Mouse (Mus musculus) liver, adult 2 months (tissue): ENCODE measurements at regions not wholly inside any gene's neighbourhood (a gene's known extent, or its start where the extent isn't known, plus 50 kb on each side); places are given as distances from the start of the nearest gene placed in this dataset.
A peak's percentile ranks its signal among the peaks of the same experiment; 100 is the strongest.

ENCODE experiments used
- DNase-seq: peaks from one replicate; pipeline ENCODE4 v3.0.0-alpha.2; 2011; ENCODE audit warnings: low read depth, low spot score; ENCODE audit errors: extremely low read depth
- H3K27ac ChIP-seq: fragments of 200-500 bp; replicated peaks from 2 replicates; pipeline ENCODE4 v1.5.1; 2012; ENCODE audit warnings: low read depth, mild to moderate bottlenecking, control low read depth, inconsistent platforms, low read length; ENCODE audit not compliant: insufficient read depth
- H3K27me3 ChIP-seq: fragments of 200-500 bp; 2 replicates; pipeline ENCODE4 v1.6.1; 2012; ENCODE audit warnings: mild to moderate bottlenecking, moderate library complexity, low read length, inconsistent platforms; ENCODE audit not compliant: control insufficient read depth, insufficient read depth
- H3K36me3 ChIP-seq: fragments of 200-500 bp; 2 replicates; pipeline ENCODE4 v1.6.1; 2012; ENCODE audit warnings: low read length, inconsistent platforms; ENCODE audit not compliant: control insufficient read depth, insufficient read depth
- H3K4me1 ChIP-seq: fragments of 200-500 bp; 2 replicates; pipeline ENCODE4 v1.6.1; 2011; ENCODE audit warnings: low read length; ENCODE audit not compliant: control insufficient read depth, insufficient read depth
- H3K4me3 ChIP-seq: fragments of 200-500 bp; 2 replicates; pipeline ENCODE4 v1.5.1; 2011; ENCODE audit warnings: low read depth, mild to moderate bottlenecking, control low read depth, low read length, moderate library complexity; ENCODE audit not compliant: insufficient read depth
- H3K79me2 ChIP-seq: fragments of 200-500 bp; 2 replicates; pipeline ENCODE4 v1.6.1; 2012; ENCODE audit warnings: inconsistent platforms, mild to moderate bottlenecking, low read length, moderate library complexity; ENCODE audit not compliant: control insufficient read depth, insufficient read depth
- H3K9ac ChIP-seq: fragments of 200-500 bp; 2 replicates; pipeline ENCODE4 v1.6.1; 2012; ENCODE audit warnings: low read depth, mild to moderate bottlenecking, control low read depth, inconsistent platforms, low read length
- CTCF ChIP-seq: fragments of 200-500 bp; IDR thresholded peaks from 2 replicates; pipeline ENCODE4 v1.5.1; 2011; ENCODE audit warnings: low read depth, low read length, control low read depth
- POLR2A ChIP-seq: fragments of 200-500 bp; IDR thresholded peaks from 2 replicates; pipeline ENCODE4 v1.6.1; 2011; ENCODE audit warnings: low read length, control low read depth; ENCODE audit not compliant: insufficient read depth; ENCODE audit errors: extremely low read depth
- WGBS: fragments of 180-500 bp; shearing (Covaris S2); methylation state at CpG from one replicate; pipeline ENCODE4 v1.1.7; 2018; 5-methylcytosine and 5-hydroxymethylcytosine counted together

DNA sequence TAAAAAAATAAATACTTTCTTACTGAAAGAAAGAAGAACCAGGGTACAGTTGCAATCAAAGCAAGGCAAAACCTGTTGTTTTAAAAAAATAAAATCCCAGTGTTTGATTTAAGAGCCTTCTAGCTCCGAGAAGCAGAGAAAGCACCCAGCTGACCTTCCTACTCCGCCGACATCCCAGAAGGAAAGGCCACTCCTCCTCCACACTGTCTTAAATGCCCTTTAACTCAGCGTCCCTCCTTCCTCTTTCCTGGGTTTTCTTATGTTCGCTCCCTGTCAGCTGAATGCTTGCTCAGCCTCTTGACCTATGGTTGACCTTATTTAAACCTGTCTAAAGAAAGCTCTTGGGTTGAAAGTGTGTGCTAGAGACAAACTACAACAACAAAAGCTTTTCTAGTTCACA is 79.1 kb downstream of the Sptssa start:
- Histone ChIP-seq H3K79me2 (no peaks in the 10 kb centered on the region), H3K36me3 (no peaks in the 10 kb centered on the region), H3K9ac (no peak overlapping the region), H3K4me3 (no peak overlapping the region), H3K27me3 (no peaks in the 10 kb centered on the region), H3K4me1 (no peaks in the 10 kb centered on the region), H3K27ac (no peak overlapping the region)
- WGBS: 43% methylated on average over 5 of the region's 5 CpGs
- DNase-seq: no peak
- TF ChIP-seq POLR2A: no peak
- no peak for TF ChIP-seq CTCF

DNA sequence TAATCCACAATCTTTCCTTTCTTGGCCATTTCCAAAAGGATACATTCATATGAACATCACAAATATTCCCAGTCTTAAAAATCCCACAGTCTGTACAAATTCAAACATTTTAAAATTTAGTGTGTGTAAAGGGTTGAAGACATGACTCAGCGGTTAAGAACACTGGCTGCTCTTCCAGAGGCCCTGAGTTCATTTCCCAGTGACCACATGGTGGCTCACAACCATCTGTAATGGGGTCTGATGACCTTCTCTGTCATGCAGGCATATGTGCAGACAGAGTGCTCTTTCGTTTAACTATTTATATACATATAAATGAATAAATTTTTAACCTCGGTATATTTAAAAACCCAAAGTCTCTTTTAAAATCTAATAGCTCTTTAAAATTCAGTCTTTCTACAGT is 79.6 kb downstream of the Sptssa start:
- H3K4me1 ChIP-seq: no peaks in the 10 kb centered on the region

DNA sequence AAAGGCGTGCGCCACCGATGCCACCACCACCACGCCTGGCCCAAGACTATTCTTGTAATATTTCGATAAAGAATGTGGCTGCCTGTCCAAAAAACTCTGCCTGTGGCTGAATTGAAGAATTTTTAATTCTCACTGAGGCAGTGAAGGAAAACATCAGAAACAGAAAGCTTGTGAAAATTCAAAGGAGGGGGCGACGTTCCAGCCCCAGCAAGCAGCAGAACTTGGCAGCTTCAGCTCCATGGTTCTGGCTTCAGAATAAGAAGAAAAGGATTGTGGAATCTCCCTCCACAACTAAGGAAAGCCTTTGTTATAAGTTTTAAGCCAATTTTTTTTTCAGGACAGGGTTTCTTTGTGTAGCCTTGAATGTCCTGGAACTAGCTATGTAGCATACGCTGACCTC is 83.5 kb downstream of the Sptssa start:
- H3K36me3 ChIP-seq: no peaks in the 10 kb centered on the region
- H3K4me1 ChIP-seq: no peaks in the 10 kb centered on the region; the same call in 1 of the 2 replicates
- TF ChIP-seq CTCF (no peak), POLR2A (no peak)
- no peaks in the 10 kb centered on the region for H3K79me2 ChIP-seq
- H3K9ac ChIP-seq: no peak overlapping the region
- DNase-seq: no peak
- H3K27ac ChIP-seq: no peak overlapping the region
- WGBS: 98% methylated on average over 8 of the region's 8 CpGs
- no peak overlapping the region for H3K4me3 ChIP-seq
- no peaks in the 10 kb centered on the region for H3K27me3 ChIP-seq

More for the DNA sequence above, 79.6 kb downstream of the Sptssa start:
- Histone ChIP-seq H3K79me2 (no peaks in the 10 kb centered on the region), H3K4me3 (no peak overlapping the region), H3K27me3 (no peaks in the 10 kb centered on the region), H3K27ac (no peak overlapping the region), H3K36me3 (no peaks in the 10 kb centered on the region), H3K9ac (no peak overlapping the region)
- 63% methylated on average over 3 of the region's 3 CpGs for WGBS
- TF ChIP-seq POLR2A: no peak
- TF ChIP-seq CTCF: no peak
- DNase-seq: no peak

DNA sequence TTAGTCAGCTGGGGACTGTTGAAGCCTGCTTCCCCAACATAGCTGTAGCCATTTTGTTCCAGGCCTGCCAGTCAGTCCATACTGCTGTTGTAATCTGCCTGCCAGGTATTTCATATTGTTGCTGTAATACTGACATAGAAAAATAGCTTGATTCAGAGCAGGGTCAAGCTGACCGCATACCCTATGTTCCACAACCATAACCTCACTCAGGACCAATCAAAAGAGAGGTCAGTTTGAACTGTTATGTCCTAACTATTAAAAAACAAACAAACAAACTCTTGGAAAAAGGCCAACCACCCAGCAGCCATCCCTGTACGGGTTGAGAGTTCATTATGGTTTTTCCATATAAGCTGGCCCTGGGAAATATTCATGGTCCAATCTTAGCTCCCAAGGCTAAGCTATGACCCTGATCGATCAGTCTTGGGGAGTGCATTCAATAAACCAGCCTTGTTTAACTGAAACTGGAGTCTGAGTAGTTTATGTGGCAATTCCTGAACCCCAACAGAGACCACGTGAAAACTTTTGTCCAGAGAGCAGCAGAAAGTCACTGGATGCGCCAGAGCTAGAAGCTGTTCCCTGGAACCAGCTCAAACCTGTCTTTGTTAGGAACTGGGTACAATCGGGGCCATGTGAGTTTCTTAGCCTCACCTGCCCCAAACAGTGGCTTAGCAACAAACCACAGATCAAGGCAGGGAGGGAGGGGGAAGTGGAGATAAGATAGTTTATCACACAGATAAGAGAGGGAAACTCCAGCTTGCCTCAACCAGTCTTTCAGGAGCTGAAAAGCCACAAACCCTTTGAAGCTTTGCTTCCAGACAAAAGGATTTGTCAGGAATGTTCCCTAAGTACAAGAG is 88.1 kb downstream of the Sptssa start:
- DNase-seq: peak; percentile 71
- TF ChIP-seq CTCF: no peak
- TF ChIP-seq POLR2A: no peak

DNA sequence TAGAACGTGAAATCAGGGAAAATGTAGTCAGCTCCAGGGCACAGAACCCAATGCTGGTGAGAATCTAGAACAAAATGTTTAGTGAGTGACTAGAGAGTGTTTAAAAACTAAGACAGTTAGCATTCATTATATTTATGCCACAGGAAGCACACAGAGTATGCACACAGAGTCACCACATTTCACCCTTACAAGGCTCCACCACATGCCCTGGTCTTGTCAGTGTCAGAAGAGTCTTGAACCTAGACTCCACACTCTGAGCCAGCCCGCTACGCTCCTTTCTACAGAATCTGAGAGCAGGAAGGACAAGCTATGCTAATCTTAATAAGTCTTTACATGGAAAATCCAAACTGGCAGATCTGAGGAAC is 89.0 kb downstream of the Sptssa start:
- no peak overlapping the region for H3K9ac ChIP-seq
- no peaks in the 10 kb centered on the region for H3K27me3 ChIP-seq
- H3K27ac ChIP-seq: no peak overlapping the region
- no peaks in the 10 kb centered on the region; the same call in 1 of the 2 replicates for H3K4me1 ChIP-seq
- no peak for DNase-seq
- H3K36me3 ChIP-seq: no peaks in the 10 kb centered on the region
- H3K79me2 ChIP-seq: no peaks in the 10 kb centered on the region
- WGBS: 93% methylated on average over 3 of the region's 3 CpGs
- no peak overlapping the region for H3K4me3 ChIP-seq
- TF ChIP-seq POLR2A: no peak
- no peak for TF ChIP-seq CTCF

More for the DNA sequence above, 88.1 kb downstream of the Sptssa start:
- no peaks in the 10 kb centered on the region for H3K27me3 ChIP-seq
- 55% methylated on average over 6 of the region's 6 CpGs for WGBS
- no peaks in the 10 kb centered on the region for H3K79me2 ChIP-seq
- H3K4me3 ChIP-seq: no peak overlapping the region
- H3K4me1 ChIP-seq: no peaks in the 10 kb centered on the region; the same call in 1 of the 2 replicates
- no peak overlapping the region for H3K27ac ChIP-seq
- H3K9ac ChIP-seq: no peak overlapping the region
- no peaks in the 10 kb centered on the region for H3K36me3 ChIP-seq
